Mouse (Mus musculus) ovary, postnatal 14 days (tissue): ENCODE measurements around the gene Atp9a.

ENCODE experiments used
- DNase-seq: peaks from one replicate; pipeline ENCODE4 v3.0.0; 2022; ENCODE audit warnings: low spot score

Atp9a gene

GRCm38 (mm10) chr2:168738854-168739253 is 3.4 kb downstream of the Atp9a start:
- no peak for DNase-seq

GRCm38 (mm10) chr2:168737878-168738277 is 4.3 kb downstream of the Atp9a start:
- no peak for DNase-seq

GRCm38 (mm10) chr2:168734023-168734422 is 8.2 kb downstream of the Atp9a start:
- no peak for DNase-seq

GRCm38 (mm10) chr2:168731258-168731657 is 11.0 kb downstream of the Atp9a start:
- no peak for DNase-seq

- DNase-seq, result no peak
These were observed 12.5 kb downstream of the Atp9a start for GRCm38 (mm10) chr2:168729736-168730135.

- no peak for DNase-seq
These were observed 14.2 kb downstream of the Atp9a start for GRCm38 (mm10) chr2:168728045-168728444.

GRCm38 (mm10) chr2:168726007-168726406 is 16.2 kb downstream of the Atp9a start:
- no peak for DNase-seq

- DNase-seq, result no peak
These were observed 20.9 kb downstream of the Atp9a start for GRCm38 (mm10) chr2:168721313-168721712.

- no peak for DNase-seq
These were observed 22.5 kb downstream of the Atp9a start for GRCm38 (mm10) chr2:168719742-168720141.

GRCm38 (mm10) chr2:168718735-168719134 is 23.5 kb downstream of the Atp9a start:
- DNase-seq, result no peak

GRCm38 (mm10) chr2:168718267-168718666 is 23.9 kb downstream of the Atp9a start:
- DNase-seq, result no peak

- DNase-seq, result no peak
These were observed 29.7 kb downstream of the Atp9a start for GRCm38 (mm10) chr2:168712199-168713176.

GRCm38 (mm10) chr2:168710979-168711378 is 31.2 kb downstream of the Atp9a start:
- DNase-seq, result no peak

GRCm38 (mm10) chr2:168707766-168708165 is 34.4 kb downstream of the Atp9a start:
- DNase-seq, result no peak

- no peak for DNase-seq
These were observed 39.9 kb downstream of the Atp9a start for GRCm38 (mm10) chr2:168702266-168702665.

GRCm38 (mm10) chr2:168695027-168695403 is 47.2 kb downstream of the Atp9a start:
- DNase-seq, result no peak

- no peak for DNase-seq
These were observed 47.7 kb downstream of the Atp9a start for GRCm38 (mm10) chr2:168694379-168695026.

- DNase-seq, result peak; percentile 52
These were observed 50.4 kb downstream of the Atp9a start for GRCm38 (mm10) chr2:168691774-168692173.

- no peak for DNase-seq
These were observed 54.9 kb downstream of the Atp9a start for GRCm38 (mm10) chr2:168687326-168687725.

GRCm38 (mm10) chr2:168685909-168686308 is 56.3 kb downstream of the Atp9a start:
- no peak for DNase-seq

- no peak for DNase-seq
These were observed 57.5 kb downstream of the Atp9a start for GRCm38 (mm10) chr2:168684695-168685094.

GRCm38 (mm10) chr2:168683520-168684150 is 58.6 kb downstream of the Atp9a start:
- DNase-seq, result no peak

- no peak for DNase-seq
These were observed 59.5 kb downstream of the Atp9a start for GRCm38 (mm10) chr2:168682721-168683120.
